Mouse (Mus musculus): ENCODE results near the gene Ctsz. TPM values are rescaled to one million over a fixed set of nuclear protein-coding genes. Genes with fewer than 3 reads are reported as not detected.

The Ctsz gene
- total and polyA plus RNA-seq, 3 experiments = 141 to 417 (median 219) TPM

GRCm38 (mm10) chr2:174445018-174445417, 6.2 kb upstream of the Ctsz start (continued):
- TF ChIP-seq HCFC1 (IDR thresholded peaks at IDR 0.05; ENCODE audit: low read depth, low read length) (no peak), JUND (conservative IDR thresholded peaks at IDR 0.05; ENCODE audit: low read depth, low read length) (0 out of 2 replicates have a peak, but pooled peaks have one; percentile 40), EP300 (IDR thresholded peaks at IDR 0.05; ENCODE audit: low read length) (peak; percentile 66), RAD21 (IDR thresholded peaks at IDR 0.05; ENCODE audit: low read depth, low read length) (no peak), MAZ (IDR thresholded peaks at IDR 0.05; ENCODE audit: low read depth, low read length) (no peak), ZC3H11A (IDR thresholded peaks at IDR 0.05; ENCODE audit: low read depth, low read length) (no peak)

GRCm38 (mm10) chr2:174444359-174444758, 5.5 kb upstream of the Ctsz start:
- Histone ChIP-seq H3K4me3 (replicated peaks in 1 of 3; ENCODE audit: low read depth in 2 of 3, low read length in 2 of 3, poor library complexity in 1 of 3) (no peak overlapping the region), H3K36me3 (replicated peaks in 1 of 2; ENCODE audit: control insufficient read depth in 1 of 2, insufficient read depth in 1 of 2, low read length in 1 of 2) (no peaks in the 10 kb centered on the region), H3K27me3 (replicated peaks) (peaks cover 1% of the 10 kb centered on the region), H3K9me3 (replicated peaks; ENCODE audit: low read length) (no peaks in the 10 kb centered on the region), H3K9ac (ENCODE audit: insufficient read depth, low read depth) (no peak overlapping the region), H3K4me2 (ENCODE audit: insufficient read depth, low read depth, poor library complexity, severe bottlenecking) (no peak overlapping the region), H3K79me2 (replicated peaks; ENCODE audit: control insufficient read depth, extremely low read depth, insufficient read depth, poor library complexity, severe bottlenecking) (no peaks in the 10 kb centered on the region), H3K27ac (ENCODE audit: insufficient read depth, low read depth) (no peak overlapping the region), H3K4me1 (ENCODE audit: control insufficient read depth in 1 of 2, insufficient read depth in 2 of 2) (peaks cover 29 to 47% of the 10 kb centered on the region in 2 experiments)
- in situ Hi-C loops (cut with MboI; ENCODE audit: low pct_ligation_motif_present, low pct_unique_long_range_greater_than_20kb, low sequenced_read_pairs) = no loop called here
- no peak for TF ChIP-seq MAZ (IDR thresholded peaks at IDR 0.05; ENCODE audit: low read depth, low read length)
- TF ChIP-seq POLR2AphosphoS2 (IDR thresholded peaks at IDR 0.05; ENCODE audit: low read depth, low read length) = no peak
- 0 out of 2 replicates have a peak, but pooled peaks have one; percentile 37 for TF ChIP-seq MYC (IDR thresholded peaks at IDR 0.05; ENCODE audit: low read depth, low read length)
- 0 out of 2 replicates have a peak, but pooled peaks have one; percentile 36 for TF ChIP-seq MEF2A (IDR thresholded peaks at IDR 0.05; ENCODE audit: borderline replicate concordance, low read depth, low read length)
- TF ChIP-seq MXI1 (IDR thresholded peaks at IDR 0.05; ENCODE audit: low read depth, low read length) = 0 out of 2 replicates have a peak, but pooled peaks have one; percentile 15
- 0 out of 2 replicates have a peak, but pooled peaks have one; percentile 28 for TF ChIP-seq SIN3A (IDR thresholded peaks at IDR 0.05; ENCODE audit: low read length)
- TF ChIP-seq KAT2A (IDR thresholded peaks at IDR 0.05; ENCODE audit: insufficient replicate concordance, low read length) = no peak
- TF ChIP-seq RAD21 (IDR thresholded peaks at IDR 0.05; ENCODE audit: low read depth, low read length) = no peak
- peak; percentile 54; the same call in 1 of the 2 replicates for TF ChIP-seq TCF12 (IDR thresholded peaks at IDR 0.05; ENCODE audit: low read depth, low read length)
- no peak for TF ChIP-seq HCFC1 (IDR thresholded peaks at IDR 0.05; ENCODE audit: low read depth, low read length)
- no peak for TF ChIP-seq MAFK (IDR thresholded peaks at IDR 0.05; ENCODE audit: insufficient replicate concordance, low read length)
- TF ChIP-seq MAX (IDR thresholded peaks at IDR 0.05; ENCODE audit: low read length) = 0 out of 2 replicates have a peak, but pooled peaks have one; percentile 60
- TF ChIP-seq CTCF (conservative IDR thresholded peaks at IDR 0.05 in 1 of 2, IDR thresholded peaks at IDR 0.05 in 1 of 2; ENCODE audit: low read depth in 2 of 2, low read length in 2 of 2) = no peak
- no peak for TF ChIP-seq TBP (conservative IDR thresholded peaks at IDR 0.05; ENCODE audit: low read depth, low read length)
- TF ChIP-seq NELFE (IDR thresholded peaks at IDR 0.05; ENCODE audit: low read depth, low read length) = no peak
- no peak for TF ChIP-seq ELF1 (IDR thresholded peaks at IDR 0.05; ENCODE audit: low read depth, low read length)
- peak; percentile 43; the same call in 1 of the 2 replicates for TF ChIP-seq ETS1 (conservative IDR thresholded peaks at IDR 0.05; ENCODE audit: low read depth, low read length)
- no peak for TF ChIP-seq SMC3 (IDR thresholded peaks at IDR 0.05; ENCODE audit: low read depth, low read length)
- no peak for TF ChIP-seq E2F4 (IDR thresholded peaks at IDR 0.05; ENCODE audit: insufficient replicate concordance, low read depth, low read length)
- 0 out of 2 replicates have a peak, but pooled peaks have one; percentile 23 for TF ChIP-seq EP300 (IDR thresholded peaks at IDR 0.05; ENCODE audit: low read length)
- peak; percentile 55 for TF ChIP-seq IRF4 (IDR thresholded peaks at IDR 0.05; ENCODE audit: low read depth, low read length)
- TF ChIP-seq USF2 (conservative IDR thresholded peaks at IDR 0.05; ENCODE audit: low read depth, low read length) = no peak
- peak; percentile 96 for TF ChIP-seq BHLHE40 (IDR thresholded peaks at IDR 0.05; ENCODE audit: low read depth, low read length)
- TF ChIP-seq RCOR1 (conservative IDR thresholded peaks at IDR 0.05; ENCODE audit: low read depth, low read length) = no peak
- DNase-seq (ENCODE audit: extremely low read depth) = no peak
- dilution Hi-C loops (cut with MboI; ENCODE audit: extremely low pct_ligation_motif_present, extremely low pct_unique_long_range_greater_than_20kb, low sequenced_read_pairs) = no loop called here

Measured in CH12.LX (cell line).